Mouse (Mus musculus): ENCODE measurements around the gene Map7.

The Map7 gene

DNA sequence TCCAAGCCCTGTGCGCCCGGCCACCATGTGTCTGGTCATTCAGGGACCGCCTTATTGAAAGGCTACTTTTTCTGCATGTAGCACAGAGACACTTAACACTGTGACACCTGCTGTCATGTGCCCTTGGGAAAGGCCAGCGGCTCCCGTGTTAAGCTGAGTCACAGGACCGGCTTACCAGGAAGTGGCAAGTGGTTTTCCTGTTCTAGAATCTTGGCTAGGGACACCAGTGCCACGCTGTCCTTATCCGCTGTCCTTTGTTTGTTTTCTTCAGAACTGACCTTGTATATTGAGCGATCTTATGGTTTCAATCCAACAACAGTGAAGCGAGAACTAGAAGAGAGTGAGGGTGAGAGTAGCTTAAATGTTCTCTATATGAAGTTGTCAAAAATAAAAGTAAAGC lies 85.2 kb downstream of the Map7 start:
- DNase-seq (ENCODE audit: low read depth, low spot score), result no peak

DNA sequence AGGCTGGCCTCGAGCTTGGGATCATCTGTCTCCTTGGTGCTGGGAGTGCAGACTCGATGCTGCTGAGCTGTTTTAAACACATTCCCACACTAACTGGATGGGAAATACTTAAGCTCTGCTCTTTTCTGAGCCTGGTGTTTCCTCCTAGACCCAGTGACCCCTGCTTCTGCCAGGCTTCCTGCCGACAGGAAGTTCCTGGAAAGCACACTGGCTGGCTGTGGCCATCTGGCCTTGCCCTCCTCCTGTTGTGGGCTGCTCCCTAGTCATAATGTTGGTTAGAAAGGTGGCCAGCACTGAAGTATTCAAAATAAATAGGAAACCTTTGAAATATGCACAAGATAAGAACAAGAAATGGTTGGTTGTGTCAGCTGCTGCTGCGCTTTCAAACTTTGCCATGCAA lies 86.2 kb downstream of the Map7 start:
- DNase-seq (ENCODE audit: low read depth, low spot score), result no peak

DNA sequence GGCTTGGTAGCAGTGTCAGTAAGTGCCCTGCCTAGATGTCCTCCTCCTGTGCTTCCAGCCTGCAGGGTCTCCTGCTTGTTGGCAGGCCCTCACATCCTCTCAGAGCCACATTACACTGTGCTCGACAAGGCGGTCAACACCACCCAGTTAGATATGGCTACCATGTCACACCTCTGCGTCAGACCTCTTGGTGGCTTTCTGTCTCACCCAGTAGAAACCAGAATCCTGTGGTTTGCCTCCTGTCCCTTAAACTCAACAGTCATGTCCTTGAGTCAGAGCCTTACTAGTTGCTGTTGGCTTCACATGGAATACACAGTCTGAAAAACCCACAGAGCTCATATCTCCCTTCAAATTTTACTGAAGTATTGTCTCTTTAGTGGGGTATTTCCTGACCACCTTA lies 87.4 kb downstream of the Map7 start:
- DNase-seq (ENCODE audit: low read depth, low spot score), result no peak

DNA sequence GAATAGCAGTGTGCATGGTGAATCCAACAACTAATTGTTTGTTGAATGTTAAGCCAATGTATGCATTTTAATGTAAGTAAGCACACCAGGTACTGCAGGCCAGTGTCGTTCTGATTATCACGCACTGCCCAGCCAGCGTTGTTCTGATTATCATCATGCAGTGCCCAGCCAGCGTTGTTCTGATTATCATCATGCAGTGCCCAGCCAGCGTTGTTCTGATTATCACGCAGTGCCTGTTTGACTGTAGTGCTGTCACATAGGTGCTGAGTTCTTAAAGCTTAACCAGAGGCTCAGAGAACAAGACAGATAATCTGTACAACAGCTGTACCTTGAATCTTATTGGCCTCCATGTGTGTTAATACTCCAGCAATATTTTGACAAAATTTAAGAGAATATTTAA lies 88.0 kb downstream of the Map7 start:
- DNase-seq (ENCODE audit: low read depth, low spot score), result no peak

DNA sequence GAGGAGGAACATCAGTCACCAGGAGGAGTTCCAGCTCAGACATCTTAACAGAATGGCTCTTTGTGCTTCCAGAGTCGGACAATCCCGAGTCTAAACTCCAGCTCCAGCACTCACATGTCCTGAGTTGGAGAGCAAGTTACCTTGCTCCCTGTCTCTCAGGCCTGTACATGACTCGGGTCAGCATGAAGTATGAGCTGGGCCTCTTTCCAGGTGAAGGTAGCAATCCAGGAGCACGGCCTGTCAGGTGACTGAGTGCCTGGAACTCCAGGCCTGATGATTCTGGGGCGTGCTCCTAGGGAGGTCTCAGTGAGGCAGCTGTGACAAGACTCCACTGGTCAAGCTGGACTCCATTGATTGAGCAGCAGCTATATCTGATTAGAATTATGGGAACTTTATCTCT lies 90.0 kb downstream of the Map7 start:
- DNase-seq (ENCODE audit: low read depth, low spot score), result no peak

DNA sequence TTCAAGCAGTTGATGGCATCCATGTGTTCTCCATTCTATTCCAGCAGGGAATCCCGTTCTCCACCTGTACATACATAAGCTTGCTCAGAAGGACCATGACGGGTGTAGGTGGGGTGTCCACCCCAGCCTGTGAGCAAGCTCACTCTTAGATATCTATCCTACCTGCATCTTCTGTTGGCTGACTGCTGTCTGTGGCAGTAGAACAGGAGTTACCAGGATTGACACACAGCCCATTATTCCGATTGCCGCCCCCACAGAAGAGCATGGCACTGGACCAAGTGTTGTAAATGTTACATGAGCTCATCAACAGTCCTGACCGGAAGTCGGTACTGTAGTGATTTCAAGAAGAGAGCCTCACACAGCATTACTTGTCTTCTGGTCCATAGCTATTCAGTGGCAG lies 92.6 kb downstream of the Map7 start:
- DNase-seq (ENCODE audit: low read depth, low spot score), result no peak

DNA sequence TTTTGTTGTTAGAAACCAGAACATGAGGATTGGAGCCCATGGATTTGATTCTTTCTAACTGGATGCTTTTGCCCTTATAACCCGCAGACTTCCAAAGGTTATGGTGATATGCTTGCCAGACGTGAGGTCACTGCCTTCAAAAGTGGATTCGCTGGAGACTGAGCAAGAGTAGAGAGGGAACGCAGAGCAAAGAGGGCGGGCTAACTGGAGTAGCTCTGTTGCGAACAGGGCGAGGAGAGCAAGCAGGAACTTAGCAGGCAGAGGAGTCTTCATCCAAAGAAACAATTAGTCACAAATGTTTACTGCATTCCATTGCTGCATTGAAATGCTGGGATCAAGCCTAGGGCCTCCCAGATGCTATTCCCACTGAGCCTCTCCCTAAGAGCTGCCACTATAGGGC lies 95.0 kb downstream of the Map7 start:
- no peak for DNase-seq (ENCODE audit: low read depth, low spot score)

DNA sequence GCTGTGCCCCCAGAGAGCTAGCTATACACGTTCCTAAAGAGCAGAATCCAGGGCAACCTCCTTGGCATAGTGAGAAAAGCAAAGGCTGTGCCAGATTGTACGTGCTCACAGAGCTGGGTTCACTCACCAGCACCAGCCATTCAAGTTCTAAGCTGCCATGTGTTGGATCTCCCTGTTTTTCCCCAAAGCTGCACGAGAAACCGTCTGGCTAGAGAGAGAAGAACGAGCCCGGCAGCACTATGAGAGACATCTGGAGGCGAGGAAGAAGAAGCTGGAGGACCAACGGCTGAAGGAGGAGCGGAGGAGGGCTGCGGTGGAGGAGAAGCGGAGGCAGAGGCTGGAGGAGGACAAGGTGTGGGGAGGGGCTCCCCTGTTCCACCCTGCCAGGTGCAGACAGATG lies 96.8 kb downstream of the Map7 start:
- no peak for DNase-seq (ENCODE audit: low read depth, low spot score)

DNA sequence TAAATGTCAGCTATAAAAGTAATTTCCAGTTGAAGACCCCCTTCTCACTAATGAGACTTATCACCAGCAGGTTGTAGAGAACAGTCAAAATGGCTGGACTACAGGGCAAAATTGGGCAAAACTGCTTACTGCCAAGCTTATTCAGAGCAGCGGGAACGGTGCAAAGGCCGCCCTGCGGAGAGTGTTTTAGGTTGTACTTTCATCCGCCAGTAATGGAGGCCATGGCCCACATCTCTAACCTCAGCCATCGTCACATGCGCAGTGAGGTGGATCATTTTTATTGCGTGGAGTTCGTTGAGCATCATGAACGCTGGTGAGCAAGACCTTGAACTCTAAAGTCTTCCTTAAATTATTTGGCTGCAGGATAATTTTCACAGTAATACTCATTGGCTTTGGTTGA lies 100.8 kb downstream of the Map7 start:
- no peak for DNase-seq (ENCODE audit: low read depth, low spot score)

DNA sequence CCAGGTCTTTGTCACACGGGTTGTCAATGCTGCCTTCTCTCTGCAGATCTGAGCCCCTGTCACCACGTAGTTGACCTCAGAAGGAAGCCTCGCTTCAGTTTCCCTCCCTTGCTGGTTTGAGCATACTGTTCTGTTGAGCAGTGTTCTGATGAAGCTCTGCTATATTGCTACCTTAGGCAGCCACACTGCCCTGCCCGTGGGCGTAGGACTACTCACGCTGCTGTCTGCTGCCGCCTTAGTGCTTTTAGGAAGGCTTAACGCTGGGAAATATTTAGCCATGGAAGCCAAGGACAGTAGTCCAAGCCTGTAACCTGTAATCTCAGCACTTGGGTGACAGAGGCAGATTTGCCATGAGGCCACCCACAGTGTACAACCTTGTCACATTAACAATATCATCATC lies 107.3 kb downstream of the Map7 start:
- DNase-seq (ENCODE audit: low read depth, low spot score), result no peak

DNA sequence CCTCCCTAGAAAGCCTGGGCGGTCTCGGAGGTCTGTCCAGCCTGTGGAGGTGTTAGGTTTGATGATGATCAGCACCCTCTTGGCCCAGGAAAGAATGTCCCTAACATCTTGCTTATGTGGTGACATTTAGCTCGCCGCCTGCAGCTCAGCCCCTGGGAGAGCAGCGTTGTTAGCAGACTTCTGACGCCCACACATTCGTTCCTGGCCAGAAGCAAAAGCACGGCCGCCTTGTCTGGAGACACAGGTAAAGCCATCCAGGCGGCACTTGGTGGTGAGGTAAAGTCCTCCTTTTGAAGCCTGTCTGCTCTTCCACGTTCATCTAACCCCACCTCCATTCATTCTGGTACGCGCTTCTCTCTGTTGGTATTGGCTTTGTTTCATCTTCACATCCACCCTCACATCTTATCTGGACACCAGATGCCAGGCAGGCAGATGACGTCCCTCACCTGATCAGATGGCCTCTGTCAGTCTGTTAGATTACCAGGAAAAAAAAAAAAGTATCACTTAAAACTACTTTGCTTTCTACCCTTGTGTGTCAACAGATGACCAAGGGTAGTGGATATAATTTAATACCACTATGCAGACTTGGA lies 108.9 kb downstream of the Map7 start:
- no peak for DNase-seq (ENCODE audit: low read depth, low spot score)

DNA sequence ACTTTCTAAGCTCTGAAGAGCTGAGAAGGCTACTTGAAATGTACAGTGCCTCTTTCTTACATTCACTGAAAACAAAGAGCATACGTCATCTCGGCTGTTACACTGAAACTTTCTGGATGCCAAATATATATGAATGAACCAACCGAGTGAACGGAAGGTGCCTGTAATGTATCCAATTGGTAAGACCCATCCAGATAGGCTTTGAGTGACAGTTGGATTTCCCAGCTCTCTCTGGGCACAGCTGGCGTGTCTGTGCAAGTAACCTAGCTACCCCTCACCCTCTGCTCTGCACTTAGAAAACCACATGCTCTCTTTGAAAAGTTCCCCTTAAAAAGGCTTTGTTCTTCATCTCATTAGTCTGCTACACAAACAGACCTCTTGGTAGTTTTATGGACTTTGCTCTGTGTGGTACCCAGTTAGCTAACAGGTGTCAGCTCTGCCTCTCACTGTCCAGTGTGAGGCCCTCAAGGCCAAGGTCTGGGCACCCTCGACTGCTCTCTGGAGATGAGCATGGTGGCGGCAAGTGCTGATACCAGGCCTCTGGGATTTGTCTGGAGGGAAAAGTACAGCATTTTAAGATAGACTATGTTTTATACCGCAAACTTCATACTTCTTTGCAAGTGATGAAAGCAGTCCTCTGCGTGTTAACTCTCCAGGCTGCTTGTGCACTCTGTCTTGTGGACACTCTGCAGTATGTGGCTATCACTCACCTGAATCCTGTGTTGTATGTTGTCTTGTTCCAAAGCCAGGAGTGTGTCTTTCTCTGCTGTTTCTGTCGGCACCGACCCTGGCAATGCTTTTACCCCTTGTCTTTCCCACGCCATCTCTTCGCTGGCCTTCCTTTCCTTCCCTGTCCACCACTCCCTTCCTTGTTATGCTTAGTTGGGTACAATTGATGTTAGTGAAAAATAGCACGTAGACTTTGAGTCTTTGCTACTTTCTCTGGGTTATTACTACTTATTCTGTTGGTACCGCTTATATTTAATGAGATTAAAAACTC lies 109.8 kb downstream of the Map7 start:
- DNase-seq (ENCODE audit: low read depth, low spot score), result no peak

DNA sequence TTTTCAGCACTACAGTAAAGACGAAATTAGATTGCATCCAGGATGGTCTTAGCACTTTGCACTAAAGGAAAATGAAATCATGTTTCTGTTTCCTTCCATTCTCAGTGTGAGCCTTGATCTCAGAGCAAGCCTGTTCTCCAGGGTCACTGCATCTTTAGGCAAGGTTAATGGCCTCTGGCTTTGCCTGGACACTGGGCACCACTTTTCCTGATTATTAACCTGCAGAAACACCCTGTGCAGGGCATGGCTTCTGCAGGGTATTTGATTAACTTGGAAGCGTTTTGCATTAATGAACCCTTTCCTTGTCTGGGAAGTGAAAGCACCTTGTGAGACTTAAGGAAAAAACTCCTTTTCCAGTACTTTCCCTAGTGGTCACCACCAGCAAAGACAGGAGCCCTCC lies 111.2 kb downstream of the Map7 start:
- DNase-seq (ENCODE audit: low read depth, low spot score), result no peak

DNA sequence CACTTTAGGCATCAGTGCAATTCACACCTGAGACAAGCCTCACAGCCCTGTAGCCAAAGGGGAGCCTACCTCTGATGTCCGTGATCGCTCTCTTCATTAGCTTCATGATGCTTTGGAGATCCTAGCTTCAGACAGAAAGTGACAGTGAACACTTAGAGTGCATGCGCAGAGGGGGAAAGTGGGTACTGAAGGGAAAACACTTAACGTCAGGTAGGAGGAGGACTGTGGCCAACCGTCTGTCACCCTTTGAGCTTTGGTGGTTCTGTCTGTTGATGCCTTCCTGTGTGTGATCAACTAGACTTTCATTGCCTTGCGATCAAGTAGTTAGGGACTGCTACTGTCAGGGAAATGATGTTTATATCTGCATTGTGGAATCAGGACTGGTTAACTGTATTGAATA lies 114.6 kb downstream of the Map7 start:
- DNase-seq (ENCODE audit: low read depth, low spot score), result no peak

DNA sequence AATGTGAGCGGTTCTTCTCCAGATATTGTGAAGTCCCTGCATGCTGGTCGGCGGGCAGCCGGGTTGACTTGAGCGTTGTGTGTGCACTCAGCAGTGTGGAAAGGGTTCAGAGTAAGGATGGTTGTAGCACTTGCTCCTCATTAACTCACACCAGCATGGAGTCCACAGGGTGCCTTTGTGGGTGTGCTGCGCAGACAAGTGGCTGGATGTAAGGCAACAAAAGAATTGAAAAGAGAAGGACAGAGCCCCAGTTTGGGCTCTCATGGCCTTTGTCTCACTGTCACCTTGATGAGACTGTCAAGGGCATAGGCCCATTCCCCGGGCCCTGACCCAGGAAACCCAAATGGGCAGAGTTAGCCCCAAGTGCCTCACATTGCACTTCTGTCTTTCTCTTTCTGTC lies 116.2 kb downstream of the Map7 start:
- DNase-seq (ENCODE audit: low read depth, low spot score), result no peak

DNA sequence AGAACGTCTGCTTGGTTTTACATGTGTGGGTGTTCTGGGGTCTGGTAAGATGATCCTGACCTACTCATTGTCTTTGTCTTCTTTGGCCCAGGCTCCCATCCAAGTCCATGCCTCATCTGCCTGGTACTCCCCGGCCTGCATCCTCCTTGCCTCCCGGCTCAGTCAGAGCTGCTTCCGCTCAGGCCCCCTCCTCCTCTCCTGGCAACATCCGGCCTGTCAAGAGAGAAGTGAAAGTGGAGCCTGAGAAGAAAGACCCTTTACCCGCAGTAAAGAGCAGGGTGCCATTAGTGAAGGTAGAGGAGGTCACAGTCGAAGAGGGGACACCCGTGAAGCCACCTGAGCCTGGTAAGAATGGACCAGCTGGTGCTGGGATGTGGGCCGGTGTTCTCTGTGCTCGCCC lies 118.8 kb downstream of the Map7 start:
- DNase-seq (ENCODE audit: low read depth, low spot score), result no peak

DNA sequence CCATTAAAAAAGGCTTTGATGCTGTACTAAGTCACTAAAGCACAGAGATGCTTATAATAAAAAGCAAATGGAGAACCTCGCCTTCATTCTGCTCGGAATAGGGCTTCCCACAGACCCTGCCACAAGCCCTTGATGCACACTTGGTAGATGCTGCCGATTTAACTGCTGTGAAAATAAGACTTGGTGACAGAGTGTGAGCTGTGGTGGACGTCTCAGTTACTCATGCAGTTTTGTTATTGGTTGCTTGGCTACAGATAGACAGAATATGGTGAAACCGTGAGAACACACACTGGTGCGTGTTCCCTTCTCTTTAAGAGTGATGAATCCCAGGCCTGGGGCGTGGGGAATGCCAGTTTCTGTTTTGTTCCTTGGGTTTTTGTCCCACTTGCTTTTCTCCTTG lies 120.7 kb downstream of the Map7 start:
- DNase-seq (ENCODE audit: low read depth, low spot score), result no peak

DNA sequence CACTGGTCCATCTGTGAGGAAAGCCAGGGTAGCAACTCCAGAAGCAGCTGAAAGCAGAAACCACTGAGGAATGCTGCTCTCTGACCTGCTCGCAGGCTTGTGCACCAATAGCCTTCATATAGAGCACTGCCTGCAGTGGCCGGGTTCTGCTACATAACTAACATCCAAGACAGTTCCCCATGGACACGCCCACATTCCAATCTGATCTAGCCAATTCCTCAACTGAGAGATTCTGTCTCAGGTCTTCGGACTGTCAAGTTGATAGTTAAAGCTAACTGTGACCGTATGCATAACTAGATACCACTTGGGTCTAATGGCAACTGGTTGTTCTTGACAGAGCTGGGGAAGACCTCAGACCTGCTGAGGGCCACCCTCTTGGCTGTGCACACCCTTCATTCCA lies 124.1 kb downstream of the Map7 start:
- no peak for DNase-seq (ENCODE audit: low read depth, low spot score)

DNA sequence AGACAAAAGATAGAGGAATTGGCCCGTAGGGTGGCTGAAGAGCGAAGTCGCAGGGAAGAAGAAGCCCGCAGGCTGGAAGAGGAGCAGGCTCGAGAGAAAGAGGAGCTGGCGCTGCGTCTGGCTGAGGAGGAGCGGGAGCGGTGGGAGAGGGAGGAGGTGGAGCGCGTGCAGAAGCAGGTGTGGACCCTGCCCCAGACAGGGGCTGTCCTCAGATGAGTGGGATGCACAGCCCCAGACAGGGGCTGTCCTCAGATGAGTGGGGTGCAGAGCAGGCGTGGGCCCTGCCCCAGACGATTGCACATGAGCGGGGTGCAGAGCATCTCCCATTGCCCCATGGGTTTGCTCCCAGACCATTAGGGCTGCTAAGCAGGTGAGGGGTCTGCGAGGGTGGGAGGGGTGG lies 125.0 kb downstream of the Map7 start:
- DNase-seq (ENCODE audit: low read depth, low spot score), result no peak

DNA sequence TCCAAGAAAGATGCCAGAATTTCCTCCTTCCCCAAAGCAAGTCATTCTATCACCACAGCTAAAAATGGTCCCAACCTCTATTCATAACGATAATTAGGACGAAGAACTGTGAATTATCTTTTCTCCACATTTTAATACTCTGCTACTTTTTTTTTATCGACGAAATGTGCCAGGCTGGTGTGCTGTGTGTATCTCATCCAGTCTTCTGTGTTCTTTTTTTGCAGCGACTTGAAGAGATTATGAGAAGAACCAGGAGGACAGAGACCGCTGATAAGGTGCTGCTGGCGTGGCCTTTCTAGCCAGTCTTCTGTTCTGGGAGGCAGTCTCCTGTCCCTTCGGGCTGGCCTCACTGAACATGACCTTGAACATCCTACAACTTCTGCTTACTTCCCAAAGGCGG lies 125.8 kb downstream of the Map7 start:
- DNase-seq (ENCODE audit: low read depth, low spot score), result no peak

DNA sequence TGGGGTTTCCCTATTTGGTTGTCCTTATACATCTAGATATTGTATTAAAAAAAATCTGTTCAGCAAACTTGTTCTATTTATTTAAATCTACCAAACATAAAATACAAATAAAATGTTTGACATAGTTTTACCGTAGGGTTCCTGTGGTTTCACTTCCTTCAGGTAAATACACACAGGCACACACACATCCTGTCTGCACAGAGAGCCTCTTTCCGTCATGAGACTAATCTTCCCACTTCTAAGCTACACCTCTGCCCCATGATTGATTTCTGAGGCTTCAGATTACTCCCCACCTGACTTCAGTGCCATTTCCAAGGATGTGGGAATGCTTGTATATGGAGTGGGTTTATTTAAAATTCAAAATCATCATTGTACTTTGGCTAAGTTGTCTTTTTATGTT lies 133.2 kb downstream of the Map7 start:
- no peak for DNase-seq (ENCODE audit: low read depth, low spot score)

DNA sequence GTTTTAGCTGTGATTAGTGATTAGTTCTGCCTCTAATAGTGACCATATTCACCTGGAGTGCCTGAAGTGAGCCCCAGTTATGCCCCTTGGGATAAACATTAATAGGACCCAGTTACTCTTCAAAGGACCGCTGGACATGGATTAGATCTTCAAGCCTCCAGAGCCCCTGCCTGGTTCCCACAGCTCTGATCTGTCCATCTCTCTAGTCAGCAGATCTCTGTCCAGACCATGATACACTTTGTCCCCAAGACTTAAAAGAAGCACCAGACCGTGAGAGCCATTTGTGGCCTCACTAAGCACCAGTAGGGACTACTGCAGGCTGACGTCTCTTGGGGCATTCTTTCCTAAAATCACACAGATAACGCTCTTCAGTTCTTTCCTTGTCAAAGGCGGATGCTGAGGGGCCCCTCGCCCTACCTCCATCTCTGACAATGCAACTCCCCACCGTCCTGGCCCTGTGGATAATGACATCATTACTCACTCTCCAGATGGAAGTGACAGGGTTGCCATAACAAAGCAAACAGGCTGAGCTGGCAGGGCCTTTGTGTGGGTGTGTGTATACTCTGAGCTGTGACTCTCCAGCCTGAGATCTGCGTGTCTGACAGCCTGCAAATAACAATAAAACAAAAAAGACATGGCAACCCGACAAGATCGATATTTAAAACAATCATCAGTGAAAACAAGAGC lies 137.2 kb downstream of the Map7 start:
- DNase-seq (ENCODE audit: low read depth, low spot score), result peak; percentile 21

Data from 3T3-L1 (cell line).